Mouse (Mus musculus) layer of hippocampus, postnatal 25 days (tissue): ENCODE data around the gene Rnaseh2a. TPM values are rescaled to one million over a fixed set of nuclear protein-coding genes. Genes with fewer than 3 reads are reported as not detected.

Experiments used
- DNase-seq, 2 experiments: peaks; one replicate each; pipeline ENCODE4 v3.0.0; 2022; ENCODE audit warnings: mixed read lengths in 2 of 2, low spot score in 1 of 2; ENCODE audit errors: extremely low spot score in 1 of 2
- total RNA-seq, 2 experiments: library from RNA; stranded (reverse); gene quantifications; 2 replicates each; pipeline ENCODE4 v1.2.3; 2021

Rnaseh2a gene
- total RNA-seq, 2 experiments from 2014 or later: 37.1 to 41.5 TPM

- DNase-seq: no peak
These were observed 33.3 kb downstream of the Rnaseh2a start for GRCm38 (mm10) chr8:84936041-84936961.

GRCm38 (mm10) chr8:84935489-84935888, 34.1 kb downstream of the Rnaseh2a start:
- DNase-seq: no peak

GRCm38 (mm10) chr8:84934860-84935259, 34.7 kb downstream of the Rnaseh2a start:
- DNase-seq: no peak

- no peak for DNase-seq
These were observed 35.6 kb downstream of the Rnaseh2a start for GRCm38 (mm10) chr8:84933767-84934559.

- DNase-seq: no peak
These were observed 39.0 kb downstream of the Rnaseh2a start for GRCm38 (mm10) chr8:84930582-84930981.

- peak in 1 of 2 experiments; percentile 80 for DNase-seq
These were observed 40.9 kb downstream of the Rnaseh2a start for GRCm38 (mm10) chr8:84928456-84929306.

GRCm38 (mm10) chr8:84927513-84927912, 42.1 kb downstream of the Rnaseh2a start:
- no peak for DNase-seq

- DNase-seq: no peak
These were observed 44.0 kb downstream of the Rnaseh2a start for GRCm38 (mm10) chr8:84925557-84925956.

GRCm38 (mm10) chr8:84921596-84921995, 48.0 kb downstream of the Rnaseh2a start:
- no peak for DNase-seq

- DNase-seq: no peak
These were observed 50.9 kb downstream of the Rnaseh2a start for GRCm38 (mm10) chr8:84918646-84919045.

GRCm38 (mm10) chr8:84917781-84918180, 51.8 kb downstream of the Rnaseh2a start:
- DNase-seq: no peak

GRCm38 (mm10) chr8:84915269-84915668, 54.3 kb downstream of the Rnaseh2a start:
- DNase-seq: no peak

GRCm38 (mm10) chr8:84913960-84914359, 55.6 kb downstream of the Rnaseh2a start:
- no peak for DNase-seq

GRCm38 (mm10) chr8:84913502-84913900, 56.1 kb downstream of the Rnaseh2a start:
- no peak for DNase-seq

- DNase-seq: no peak
These were observed 56.6 kb downstream of the Rnaseh2a start for GRCm38 (mm10) chr8:84912895-84913501.

- DNase-seq: no peak
These were observed 57.2 kb downstream of the Rnaseh2a start for GRCm38 (mm10) chr8:84912391-84912790.

GRCm38 (mm10) chr8:84911854-84912253, 57.7 kb downstream of the Rnaseh2a start:
- no peak for DNase-seq

- no peak for DNase-seq
These were observed 59.0 kb downstream of the Rnaseh2a start for GRCm38 (mm10) chr8:84910551-84910950.

- DNase-seq: no peak
These were observed 59.6 kb downstream of the Rnaseh2a start for GRCm38 (mm10) chr8:84909949-84910348.
